19 mouse cellular contexts compared by ENCODE assay signal in the genomic region with DNA sequence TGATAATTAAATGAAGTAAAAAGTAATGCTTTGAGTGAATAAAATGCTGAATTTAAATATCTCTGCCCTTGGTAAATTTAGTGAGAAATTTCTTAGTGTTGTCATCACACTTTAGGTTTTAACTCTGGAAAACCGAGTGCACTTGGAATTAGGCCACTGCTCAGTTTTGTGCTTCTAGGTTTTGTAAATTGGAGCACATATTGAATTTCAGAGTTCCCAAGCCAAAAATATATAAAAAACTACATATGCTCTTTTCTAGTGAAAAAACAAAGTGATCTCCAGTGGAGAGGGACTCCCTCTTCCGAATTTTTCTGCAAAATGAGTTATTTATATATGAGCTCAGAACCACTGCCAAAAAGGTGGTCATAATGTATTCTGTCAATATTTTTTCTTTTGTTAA. TPM values are rescaled to one million over a fixed set of nuclear protein-coding genes. Genes with fewer than 3 reads are reported as not detected.
"Had no signal": no experiment of that assay in that cellular context is flagged by ENCODE, and none has a peak within 500 bp of the region (broad histone marks: within the 10 kb centered on the region; RNA-seq: fewer than 3 reads in every experiment).

No protein-coding gene starts in this region.

- ATAC-seq: intestine, embryonic 15.5 days; liver, postnatal 0 days; lung, postnatal 0 days; midbrain, embryonic 15.5 days had no signal

- DNase-seq: kidney, adult 11 months; kidney, adult 8-10 months; kidney, postnatal 10 days; kidney, postnatal 4 days; liver, postnatal 0 days; lung, embryonic 14.5 days; retina, postnatal 1 day; thymus, adult 2 months; thymus, postnatal 14 days; thymus, postnatal 4 days had no signal

RNA-seq across cellular contexts. Expression of gene Trim52, which starts 45.2 kb away (rescaled TPM):
- total RNA-seq: layer of hippocampus, adult 18-20 months; layer of hippocampus, postnatal 14 days; left cerebral cortex, adult 18-20 months; left cerebral cortex, postnatal 10 days; megakaryocyte, adult 5-6 weeks; neutrophil, adult 5-6 weeks had no signal
